Mouse (Mus musculus): ENCODE results near the gene Pms1. TPM values are rescaled to one million over a fixed set of nuclear protein-coding genes. Genes with fewer than 3 reads are reported as not detected.

The Pms1 gene
- polyA plus RNA-seq, 1 experiment from 2014 or later, result 3.1 TPM

GRCm38 (mm10) chr1:53203902-53204301, 92.9 kb downstream of the Pms1 start:
- WGBS (ENCODE audit: insufficient replicate concordance), result 85% methylated on average over 2 of the region's 2 CpGs
- Histone ChIP-seq H3K36me3 (replicated peaks; ENCODE audit: insufficient read depth, low read length) (no peaks in the 10 kb centered on the region), H3K9me3 (ENCODE audit: low read length) (no peaks in the 10 kb centered on the region), H3K4me2 (ENCODE audit: low read depth, low read length) (no peak overlapping the region), H3K4me1 (ENCODE audit: insufficient read depth) (no peaks in the 10 kb centered on the region), H3K4me3 (ENCODE audit: low read depth, low read length) (no peak overlapping the region), H3K27ac (ENCODE audit: low read depth) (no peak overlapping the region), H3K9ac (replicated peaks) (no peak overlapping the region), H3K27me3 (ENCODE audit: insufficient read depth, low read length) (no peaks in the 10 kb centered on the region)
- ATAC-seq (no peak), DNase-seq (no peak)
- TF ChIP-seq CTCF (IDR thresholded peaks at IDR 0.05; ENCODE audit: low read depth) (no peak), EP300 (IDR thresholded peaks at IDR 0.05; ENCODE audit: low read depth) (no peak)

GRCm38 (mm10) chr1:53201630-53202199, 95.1 kb downstream of the Pms1 start:
- Histone ChIP-seq H3K27me3 (ENCODE audit: insufficient read depth, low read length) (no peaks in the 10 kb centered on the region), H3K4me2 (ENCODE audit: low read depth, low read length) (no peak overlapping the region), H3K9me3 (ENCODE audit: low read length) (no peaks in the 10 kb centered on the region), H3K36me3 (replicated peaks; ENCODE audit: insufficient read depth, low read length) (no peaks in the 10 kb centered on the region), H3K9ac (replicated peaks) (no peak overlapping the region), H3K4me3 (ENCODE audit: low read depth, low read length) (no peak overlapping the region), H3K4me1 (ENCODE audit: insufficient read depth) (no peaks in the 10 kb centered on the region), H3K27ac (ENCODE audit: low read depth) (no peak overlapping the region)
- DNase-seq, result no peak
- WGBS (ENCODE audit: insufficient replicate concordance), result 82% methylated on average over 2 of the region's 2 CpGs
- no peak for ATAC-seq
- TF ChIP-seq EP300 (IDR thresholded peaks at IDR 0.05; ENCODE audit: low read depth), result no peak
- no peak for TF ChIP-seq CTCF (IDR thresholded peaks at IDR 0.05; ENCODE audit: low read depth)

DNA sequence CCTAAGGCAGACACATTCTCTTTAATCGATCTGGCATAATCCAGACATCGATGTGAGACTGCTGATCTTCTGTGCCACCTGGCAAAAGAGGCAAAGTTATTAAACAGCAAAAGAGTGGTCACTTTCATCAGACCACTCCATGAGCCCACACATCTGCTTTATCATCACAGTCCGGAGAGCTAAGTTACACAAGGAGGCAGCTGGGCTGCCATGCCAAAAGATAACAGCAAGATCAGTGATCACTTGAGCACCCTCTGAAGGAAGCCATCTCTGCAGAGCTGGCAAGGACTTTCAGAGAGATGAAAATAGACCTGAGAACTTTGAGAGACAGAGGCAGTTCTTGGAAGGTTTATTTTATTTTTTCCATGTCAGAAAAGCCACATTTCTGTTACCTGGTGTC, 102.3 kb downstream of the Pms1 start:
- Histone ChIP-seq H3K27me3 (ENCODE audit: insufficient read depth, low read length) (no peaks in the 10 kb centered on the region), H3K4me3 (ENCODE audit: low read depth, low read length) (no peak overlapping the region), H3K36me3 (replicated peaks; ENCODE audit: insufficient read depth, low read length) (no peaks in the 10 kb centered on the region), H3K4me2 (ENCODE audit: low read depth, low read length) (no peak overlapping the region), H3K4me1 (ENCODE audit: insufficient read depth) (no peaks in the 10 kb centered on the region; the same call in 1 of the 2 replicates), H3K9me3 (ENCODE audit: low read length) (no peaks in the 10 kb centered on the region), H3K9ac (replicated peaks) (no peak overlapping the region), H3K27ac (ENCODE audit: low read depth) (no peak overlapping the region)
- no peak for DNase-seq
- no peak for ATAC-seq
- TF ChIP-seq EP300 (IDR thresholded peaks at IDR 0.05; ENCODE audit: low read depth), result no peak
- no peak for TF ChIP-seq CTCF (IDR thresholded peaks at IDR 0.05; ENCODE audit: low read depth)
- WGBS (ENCODE audit: insufficient replicate concordance), result 76% methylated on average over 3 of the region's 3 CpGs

- H3K9ac ChIP-seq (replicated peaks), result no peak overlapping the region
- no peaks in the 10 kb centered on the region for H3K36me3 ChIP-seq (replicated peaks; ENCODE audit: insufficient read depth, low read length)
- ATAC-seq (no peak), DNase-seq (no peak)
- H3K4me2 ChIP-seq (ENCODE audit: low read depth, low read length), result no peak overlapping the region
- no peak for TF ChIP-seq EP300 (IDR thresholded peaks at IDR 0.05; ENCODE audit: low read depth)
- no peak for TF ChIP-seq CTCF (IDR thresholded peaks at IDR 0.05; ENCODE audit: low read depth)
- no peaks in the 10 kb centered on the region for H3K27me3 ChIP-seq (ENCODE audit: insufficient read depth, low read length)
- WGBS (ENCODE audit: insufficient replicate concordance), result 87% methylated on average over 3 of the region's 3 CpGs
- no peak overlapping the region for H3K4me3 ChIP-seq (ENCODE audit: low read depth, low read length)
- H3K9me3 ChIP-seq (ENCODE audit: low read length), result no peaks in the 10 kb centered on the region
- H3K27ac ChIP-seq (ENCODE audit: low read depth), result no peak overlapping the region
- H3K4me1 ChIP-seq (ENCODE audit: insufficient read depth), result no peaks in the 10 kb centered on the region; the same call in 1 of the 2 replicates
These were observed 105.6 kb downstream of the Pms1 start for GRCm38 (mm10) chr1:53191234-53191633.

DNA sequence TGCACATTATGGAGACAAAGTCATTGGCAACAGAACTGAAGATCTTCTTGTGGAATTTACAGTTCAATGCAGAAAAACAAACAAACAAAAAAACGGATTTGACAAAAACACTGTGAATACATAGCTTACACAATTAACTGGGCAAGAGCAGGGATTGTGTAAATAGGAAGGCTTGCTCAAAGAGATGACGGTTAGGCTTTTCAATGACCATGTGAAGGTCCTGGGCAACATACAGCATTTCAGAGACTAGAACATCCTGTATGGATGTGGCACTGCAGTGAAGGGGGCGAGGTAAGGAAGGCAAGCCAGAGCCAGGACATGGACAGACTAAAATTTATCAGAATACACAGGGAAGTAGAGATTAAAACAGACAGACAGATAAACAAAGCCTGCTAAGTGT, 107.2 kb downstream of the Pms1 start:
- 54% methylated on average over 3 of the region's 3 CpGs for WGBS (ENCODE audit: insufficient replicate concordance)
- Histone ChIP-seq H3K9me3 (ENCODE audit: low read length) (no peaks in the 10 kb centered on the region), H3K27ac (ENCODE audit: low read depth) (no peak overlapping the region), H3K9ac (replicated peaks) (no peak overlapping the region), H3K4me2 (ENCODE audit: low read depth, low read length) (no peak overlapping the region), H3K36me3 (replicated peaks; ENCODE audit: insufficient read depth, low read length) (no peaks in the 10 kb centered on the region), H3K4me1 (ENCODE audit: insufficient read depth) (no peaks in the 10 kb centered on the region; the same call in 1 of the 2 replicates), H3K27me3 (ENCODE audit: insufficient read depth, low read length) (no peaks in the 10 kb centered on the region), H3K4me3 (ENCODE audit: low read depth, low read length) (no peak overlapping the region)
- no peak for DNase-seq
- ATAC-seq, result peak; percentile 40; the same call in 1 of the 2 replicates
- no peak for TF ChIP-seq EP300 (IDR thresholded peaks at IDR 0.05; ENCODE audit: low read depth)
- TF ChIP-seq CTCF (IDR thresholded peaks at IDR 0.05; ENCODE audit: low read depth), result no peak

DNA sequence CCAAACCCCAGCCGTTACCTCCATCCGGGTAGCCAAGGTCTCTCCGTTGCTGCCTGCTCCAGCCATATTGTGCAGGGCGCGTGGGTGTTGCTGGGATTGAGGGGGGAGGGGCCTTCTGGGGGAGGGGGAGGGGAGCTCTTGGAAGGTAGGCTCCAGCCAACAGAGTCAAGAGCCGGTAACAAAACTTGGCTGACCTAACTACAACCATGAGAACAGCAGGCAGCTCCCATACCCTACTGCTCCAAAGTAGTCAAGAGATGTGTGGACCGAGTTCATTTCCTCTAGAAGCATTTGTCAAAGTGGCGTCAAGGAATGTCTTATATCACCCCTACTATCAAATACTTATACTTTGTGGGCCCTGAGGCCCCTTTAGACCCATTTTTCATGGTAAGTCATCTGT, 109.3 kb downstream of the Pms1 start, which contains the start of gene 1700019A02Rik:
Gene 1700019A02Rik, minus strand, starts transcription at position 101 of the 400 bp plus-strand sequence.
- no peak for DNase-seq
- WGBS (ENCODE audit: insufficient replicate concordance), result 82% methylated on average over 8 of the region's 8 CpGs
- Histone ChIP-seq H3K9me3 (ENCODE audit: low read length) (no peaks in the 10 kb centered on the region), H3K36me3 (replicated peaks; ENCODE audit: insufficient read depth, low read length) (no peaks in the 10 kb centered on the region), H3K27ac (ENCODE audit: low read depth) (no peak within 1 kb of the TSS), H3K9ac (replicated peaks) (no peak within 1 kb of the TSS), H3K4me1 (ENCODE audit: insufficient read depth) (no peaks in the 10 kb centered on the region; the same call in 1 of the 2 replicates), H3K27me3 (ENCODE audit: insufficient read depth, low read length) (no peaks in the 10 kb centered on the region), H3K4me3 (ENCODE audit: low read depth, low read length) (no peak within 1 kb of the TSS), H3K4me2 (ENCODE audit: low read depth, low read length) (no peak within 1 kb of the TSS)
- TF ChIP-seq EP300 (IDR thresholded peaks at IDR 0.05; ENCODE audit: low read depth) (no peak), CTCF (IDR thresholded peaks at IDR 0.05; ENCODE audit: low read depth) (no peak)
- ATAC-seq, result no peak

Measured in liver, postnatal 0 days (tissue).